Mouse (Mus musculus) right cerebral cortex, postnatal 25 days (tissue): ENCODE data around the gene Malsu1.

ENCODE experiments used
- DNase-seq: peaks from one replicate; pipeline ENCODE4 v3.0.0; 2022

Malsu1 gene

GRCm38 (mm10) chr6:49073304-49074116 is at the start of gene Malsu1:
Gene Malsu1, plus strand, starts transcription at chr6:49073795.
- peak; percentile 95 for DNase-seq

GRCm38 (mm10) chr6:49025290-49025689 is 48.3 kb upstream of the Malsu1 start:
- DNase-seq = no peak

GRCm38 (mm10) chr6:49026496-49026895 is 47.1 kb upstream of the Malsu1 start:
- no peak for DNase-seq

GRCm38 (mm10) chr6:49028019-49028418 is 45.6 kb upstream of the Malsu1 start:
- no peak for DNase-seq

GRCm38 (mm10) chr6:49028708-49029107 is 44.9 kb upstream of the Malsu1 start:
- DNase-seq = no peak

GRCm38 (mm10) chr6:49031230-49031629 is 42.4 kb upstream of the Malsu1 start:
- no peak for DNase-seq

- no peak for DNase-seq
Observed at GRCm38 (mm10) chr6:49032783-49033182, 40.8 kb upstream of the Malsu1 start.

GRCm38 (mm10) chr6:49036275-49037267 is 37.0 kb upstream of the Malsu1 start, which contains the start of gene Gpnmb:
Gene Gpnmb, plus strand, starts transcription at chr6:49036546.
- DNase-seq = no peak

GRCm38 (mm10) chr6:49037268-49037662 is 36.3 kb upstream of the Malsu1 start:
- DNase-seq = no peak

GRCm38 (mm10) chr6:49039470-49040180 is 34.0 kb upstream of the Malsu1 start:
- peak; percentile 38 for DNase-seq

- DNase-seq = no peak
Observed at GRCm38 (mm10) chr6:49046502-49046901, 27.1 kb upstream of the Malsu1 start.

GRCm38 (mm10) chr6:49046976-49047375 is 26.6 kb upstream of the Malsu1 start:
- DNase-seq = no peak

- no peak for DNase-seq
Observed at GRCm38 (mm10) chr6:49047848-49048247, 25.7 kb upstream of the Malsu1 start.

GRCm38 (mm10) chr6:49048395-49048794 is 25.2 kb upstream of the Malsu1 start:
- DNase-seq = no peak

- DNase-seq = no peak
Observed at GRCm38 (mm10) chr6:49050677-49051410, 22.8 kb upstream of the Malsu1 start.

GRCm38 (mm10) chr6:49052191-49052590 is 21.4 kb upstream of the Malsu1 start:
- DNase-seq = no peak

- no peak for DNase-seq
Observed at GRCm38 (mm10) chr6:49055256-49055733, 18.3 kb upstream of the Malsu1 start.

GRCm38 (mm10) chr6:49056009-49056408 is 17.6 kb upstream of the Malsu1 start:
- DNase-seq = no peak

GRCm38 (mm10) chr6:49057053-49058021 is 16.3 kb upstream of the Malsu1 start:
- DNase-seq = peak; percentile 52

- DNase-seq = no peak
Observed at GRCm38 (mm10) chr6:49068361-49068760, 5.2 kb upstream of the Malsu1 start.

- DNase-seq = no peak
Observed at GRCm38 (mm10) chr6:49074117-49074490, 509 bp downstream of the Malsu1 start.
